ENCODE assay signal across 17 mouse cellular contexts in the genomic region with DNA sequence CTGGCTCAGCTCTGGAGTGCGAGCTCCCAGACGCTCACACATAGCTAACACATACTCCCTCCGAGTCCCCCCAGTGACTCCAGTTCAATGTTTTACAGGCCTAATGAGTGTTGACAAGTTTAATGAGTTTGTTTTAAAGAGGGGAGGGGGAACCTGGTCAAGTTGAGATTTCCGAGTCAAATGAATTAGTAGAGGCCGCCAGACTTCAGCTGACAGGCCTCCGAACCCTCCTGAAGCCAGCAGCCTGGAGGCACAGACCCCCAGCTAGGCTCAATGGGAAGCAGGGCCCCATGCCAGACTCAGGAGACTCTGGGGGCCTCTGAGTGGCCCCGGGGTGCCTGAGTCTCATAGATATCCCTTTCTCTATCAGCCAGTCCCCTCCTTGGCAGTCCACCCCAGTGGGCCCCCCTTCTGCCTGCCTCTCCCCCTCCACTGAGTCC. TPM values are rescaled to one million over a fixed set of nuclear protein-coding genes. Genes with fewer than 3 reads are reported as not detected.
A peak's percentile ranks its signal among the peaks of the same experiment; 100 is the strongest.
DNase-seq lines count a peak whose midpoint lies in the region; ATAC-seq lines count a peak whose summit lies in the region.
"Had no signal": no experiment of that assay in that cellular context is flagged by ENCODE, and none has a peak within 500 bp of the region (broad histone marks: within the 10 kb centered on the region; RNA-seq: fewer than 3 reads in every experiment).

No protein-coding gene starts in this region.

- 6% methylated on average over 7 of the region's 7 CpGs for WGBS in limb, embryonic 11.5 days
- WGBS in limb, embryonic 10.5 days = 7% methylated on average over 7 of the region's 7 CpGs
- WGBS in forebrain, embryonic 13.5 days = 5% methylated on average over 7 of the region's 7 CpGs
- 20% methylated on average over 7 of the region's 7 CpGs for WGBS in hindbrain, embryonic 16.5 days
- WGBS in neural tube, embryonic 14.5 days = 7% methylated on average over 7 of the region's 7 CpGs

- no peak overlapping the region for H3K27ac ChIP-seq in limb, embryonic 11.5 days (replicated peaks; ENCODE audit: low read depth, low read length)
- H3K27ac ChIP-seq in limb, embryonic 10.5 days = no peak overlapping the region
- H3K27ac ChIP-seq in forebrain, embryonic 13.5 days = peak overlapping the region; percentile 25
- H3K27ac ChIP-seq in hindbrain, embryonic 16.5 days (ENCODE audit: low read depth, low read length) = no peak overlapping the region
- H3K27ac ChIP-seq in neural tube, embryonic 14.5 days (ENCODE audit: low read depth, low read length) = no peak overlapping the region
- H3K27ac ChIP-seq: liver, embryonic 14.5 days had no signal

- peaks cover 79% of the 10 kb centered on the region for H3K27me3 ChIP-seq in limb, embryonic 11.5 days (ENCODE audit: control insufficient read depth, insufficient read depth, low read length)
- peaks cover 100% of the 10 kb centered on the region for H3K27me3 ChIP-seq in limb, embryonic 10.5 days (ENCODE audit: low read depth, poor library complexity, severe bottlenecking)
- H3K27me3 ChIP-seq in forebrain, embryonic 13.5 days = peaks cover 69% of the 10 kb centered on the region
- peaks cover 41% of the 10 kb centered on the region for H3K27me3 ChIP-seq in hindbrain, embryonic 16.5 days (replicated peaks; ENCODE audit: control insufficient read depth, insufficient read depth, low read length)
- peaks cover 5% of the 10 kb centered on the region; the same call in 1 of the 2 replicates for H3K27me3 ChIP-seq in neural tube, embryonic 14.5 days (ENCODE audit: control insufficient read depth, insufficient read depth, low read length)

- no peak overlapping the region for H3K9ac ChIP-seq in limb, embryonic 11.5 days (ENCODE audit: low read length)
- no peak overlapping the region for H3K9ac ChIP-seq in forebrain, embryonic 13.5 days
- no peak overlapping the region for H3K9ac ChIP-seq in hindbrain, embryonic 16.5 days (ENCODE audit: low read depth, low read length)
- no peak overlapping the region for H3K9ac ChIP-seq in neural tube, embryonic 14.5 days (replicated peaks; ENCODE audit: low read depth, low read length)
- H3K9ac ChIP-seq: liver, embryonic 14.5 days had no signal

- ATAC-seq in limb, embryonic 11.5 days (ENCODE audit: insufficient number of reproducible peaks, low FRiP score, low TSS enrichment, low read depth) = 0 out of 2 replicates have a peak, but pooled peaks have one; percentile 58
- ATAC-seq in forebrain, embryonic 13.5 days = peak; percentile 61
- ATAC-seq in hindbrain, embryonic 16.5 days = 0 out of 2 replicates have a peak, but pooled peaks have one; percentile 47
- ATAC-seq in neural tube, embryonic 14.5 days (ENCODE audit: low read depth) = peak; percentile 50; the same call in 1 of the 2 replicates

- no peak overlapping the region for H3K4me3 ChIP-seq in limb, embryonic 11.5 days (ENCODE audit: low read depth, low read length)
- no peak overlapping the region for H3K4me3 ChIP-seq in limb, embryonic 10.5 days
- H3K4me3 ChIP-seq in forebrain, embryonic 13.5 days = no peak overlapping the region
- H3K4me3 ChIP-seq in hindbrain, embryonic 16.5 days (ENCODE audit: low read length) = no peak overlapping the region
- H3K4me3 ChIP-seq in neural tube, embryonic 14.5 days (ENCODE audit: low read depth, low read length) = no peak overlapping the region
- H3K4me3 ChIP-seq: erythroblast, embryonic 14.5 days had no signal

- H3K36me3 ChIP-seq in limb, embryonic 11.5 days (ENCODE audit: control insufficient read depth, insufficient read depth, low read length) = no peaks in the 10 kb centered on the region
- no peaks in the 10 kb centered on the region for H3K36me3 ChIP-seq in limb, embryonic 10.5 days
- no peaks in the 10 kb centered on the region for H3K36me3 ChIP-seq in forebrain, embryonic 13.5 days (ENCODE audit: poor library complexity, severe bottlenecking)
- no peaks in the 10 kb centered on the region for H3K36me3 ChIP-seq in hindbrain, embryonic 16.5 days (ENCODE audit: control insufficient read depth, insufficient read depth, low read length)
- H3K36me3 ChIP-seq in neural tube, embryonic 14.5 days (ENCODE audit: control insufficient read depth, insufficient read depth, low read length) = no peaks in the 10 kb centered on the region

- H3K4me1 ChIP-seq in limb, embryonic 11.5 days (ENCODE audit: control insufficient read depth, insufficient read depth, low read length) = peaks cover 21% of the 10 kb centered on the region
- peaks cover 64% of the 10 kb centered on the region for H3K4me1 ChIP-seq in limb, embryonic 10.5 days
- H3K4me1 ChIP-seq in forebrain, embryonic 13.5 days = peaks cover 50% of the 10 kb centered on the region
- peaks cover 11% of the 10 kb centered on the region; the same call in 1 of the 2 replicates for H3K4me1 ChIP-seq in hindbrain, embryonic 16.5 days (ENCODE audit: control insufficient read depth, insufficient read depth, low read depth, low read length)
- peaks cover 11% of the 10 kb centered on the region; the same call in 1 of the 2 replicates for H3K4me1 ChIP-seq in neural tube, embryonic 14.5 days (ENCODE audit: control insufficient read depth, insufficient read depth, low read length)

- no peak overlapping the region for H3K4me2 ChIP-seq in limb, embryonic 11.5 days (ENCODE audit: low read depth, severe bottlenecking)
- H3K4me2 ChIP-seq in forebrain, embryonic 13.5 days = no peak overlapping the region
- no peak overlapping the region for H3K4me2 ChIP-seq in hindbrain, embryonic 16.5 days (ENCODE audit: low read length)
- H3K4me2 ChIP-seq in neural tube, embryonic 14.5 days (ENCODE audit: low read depth, low read length) = no peak overlapping the region

- no peaks in the 10 kb centered on the region for H3K9me3 ChIP-seq in limb, embryonic 11.5 days (ENCODE audit: control insufficient read depth, low read length)
- no peaks in the 10 kb centered on the region for H3K9me3 ChIP-seq in limb, embryonic 10.5 days (replicated peaks)
- H3K9me3 ChIP-seq in forebrain, embryonic 13.5 days (replicated peaks) = no peaks in the 10 kb centered on the region
- no peaks in the 10 kb centered on the region for H3K9me3 ChIP-seq in hindbrain, embryonic 16.5 days (ENCODE audit: control insufficient read depth, low read length)
- H3K9me3 ChIP-seq in neural tube, embryonic 14.5 days (ENCODE audit: control insufficient read depth, low read length) = no peaks in the 10 kb centered on the region

- DNase-seq in limb, embryonic 11.5 days (ENCODE audit: low spot score) = peak; percentile 56
- no peak for DNase-seq in limb, embryonic 10.5 days (ENCODE audit: low spot score)
- DNase-seq in cerebellum, adult 8-10 months = no peak
- DNase-seq in kidney, postnatal 4 days = no peak
- no peak for DNase-seq in lung, postnatal 25 days (ENCODE audit: low spot score)
- DNase-seq: cerebellum, adult 11 months; kidney, adult 2 months; kidney, postnatal 36 days; left cerebral cortex, postnatal 4 days; lung, postnatal 14 days; right cerebral cortex, postnatal 4 days had no signal

RNA-seq across cellular contexts. Expression of a gene that starts 23.9 kb away (rescaled TPM):
- 0.25 and 0.31 TPM in 2 replicates for polyA plus RNA-seq in limb, embryonic 11.5 days (2014; fragmentation: Nextera tagmentation; extraction: Ambion mirVana)
- 0.11 and 0.14 TPM in 2 replicates for polyA plus RNA-seq in limb, embryonic 10.5 days (2016; fragmentation: Nextera tagmentation; extraction: Ambion mirVana)
- 0.04 and 0.09 TPM in 2 replicates for polyA plus RNA-seq in forebrain, embryonic 13.5 days (2015; fragmentation: Nextera tagmentation; extraction: Ambion mirVana)
- 0.24 and 0.60 TPM in 2 replicates for polyA plus RNA-seq in hindbrain, embryonic 16.5 days (2015; fragmentation: Nextera tagmentation; extraction: Ambion mirVana)
- polyA plus RNA-seq in neural tube, embryonic 14.5 days (2014; fragmentation: Nextera tagmentation; extraction: Ambion mirVana) = 0.19 and 0.27 TPM in 2 replicates
- polyA plus RNA-seq: erythroblast, embryonic 14.5 days; heart, embryonic 14.5 days; liver, embryonic 14.5 days had no signal
